Mouse (Mus musculus) heart, postnatal 0 days (tissue): ENCODE results near the gene Vwa5b2. TPM values are rescaled to one million over a fixed set of nuclear protein-coding genes. Genes with fewer than 3 reads are reported as not detected.

Experiments used
- ATAC-seq: fragments of 200-750 bp; cut with Nextera tagmentation; 2 replicates; pipeline ENCODE4 v1.8.0; 2017; ENCODE audit warnings: low read depth, moderate number of reproducible peaks, moderate library complexity; ENCODE audit not compliant: insufficient read depth
- DNase-seq: peaks from one replicate; pipeline ENCODE4 v3.0.0-alpha.2; 2016; ENCODE audit warnings: low spot score
- H3K27ac ChIP-seq: fragments of 300-500 bp; sonication (generic); 2 replicates; pipeline ENCODE4 v1.5.1; 2014; ENCODE audit warnings: low read depth, mild to moderate bottlenecking
- H3K27me3 ChIP-seq: fragments of 300-500 bp; sonication (generic); 2 replicates; pipeline ENCODE4 v1.6.1; 2014; ENCODE audit warnings: low read length, mixed read lengths; ENCODE audit not compliant: control insufficient read depth, insufficient read depth
- H3K36me3 ChIP-seq: fragments of 300-500 bp; sonication (generic); replicated peaks from 2 replicates; pipeline ENCODE4 v1.6.1; 2014; ENCODE audit warnings: low read length, mixed read lengths; ENCODE audit not compliant: control insufficient read depth, insufficient read depth
- H3K4me1 ChIP-seq: fragments of 300-500 bp; sonication (generic); 2 replicates; pipeline ENCODE4 v1.6.1; 2014; ENCODE audit warnings: antibody characterized with exemption; ENCODE audit not compliant: control insufficient read depth, insufficient read depth
- H3K4me2 ChIP-seq: fragments of 300-500 bp; sonication (generic); 2 replicates; pipeline ENCODE4 v1.6.1; 2014; ENCODE audit warnings: low read depth, mild to moderate bottlenecking, low read length, moderate library complexity
- H3K4me3 ChIP-seq: fragments of 300-500 bp; sonication (generic); 2 replicates; pipeline ENCODE4 v1.5.1; 2014; ENCODE audit warnings: low read depth, low read length
- H3K9ac ChIP-seq: fragments of 300-500 bp; sonication (generic); replicated peaks from 2 replicates; pipeline ENCODE4 v1.6.1; 2014; ENCODE audit warnings: low read depth, low read length, mixed read lengths
- H3K9me3 ChIP-seq: fragments of 300-500 bp; sonication (generic); replicated peaks from 2 replicates; pipeline ENCODE4 v1.6.1; 2016; ENCODE audit warnings: low read length; ENCODE audit not compliant: control insufficient read depth
- CTCF ChIP-seq: IDR thresholded peaks from 2 replicates; pipeline ENCODE4 v1.5.1; 2016; ENCODE audit warnings: antibody characterized with exemption, control low read depth, low read depth
- EP300 ChIP-seq: IDR thresholded peaks from 2 replicates; pipeline ENCODE4 v1.6.1; 2016; ENCODE audit warnings: antibody characterized with exemption, low read depth
- WGBS: fragments of 180-500 bp; shearing (Covaris S2); extraction: QIAGEN DNeasy Blood & Tissue Kit; methylation state at CpG from one replicate; pipeline ENCODE4 v1.1.7; 2014; 5-methylcytosine and 5-hydroxymethylcytosine counted together
- microRNA counts: library from miRNA; unstranded; fragments of <30 nt; microRNA quantifications from one replicate; lab custom pipeline; 2015
- microRNA-seq: library from miRNA; unstranded; fragments of <30 nt; microRNA quantifications from one replicate; pipeline ENCODE4, GENCODE M21; 2016
- polyA plus RNA-seq: library from polyadenylated mRNA; unstranded; fragments of >200 nt; fragmentation: Nextera tagmentation; extraction: Ambion mirVana; gene quantifications from 2 replicates; pipeline ENCODE4 v1.2.1, GENCODE M21; 2015
- total RNA-seq: library from RNA; depleted of rRNA; stranded (reverse); fragments of >200 nt; gene quantifications from 2 replicates; pipeline ENCODE4 v1.2.3, GENCODE M21; 2014; ENCODE audit warnings: low replicate concordance; rRNA removed

Gene Vwa5b2
- total and polyA plus RNA-seq, 2 experiments from 2014 or later: 0.46 TPM; not detected in 1

GRCm38 (mm10) chr16:20651076-20651946 lies 62.0 kb downstream of the Vwa5b2 start, which contains the start of gene Psmd2:
Gene Psmd2 (plus strand): TSS chr16:20651652.
- Histone ChIP-seq H3K36me3 (peaks cover 20% of the 10 kb centered on the region), H3K27me3 (no peaks in the 10 kb centered on the region), H3K9me3 (no peaks in the 10 kb centered on the region), H3K9ac (peak within 1 kb of the TSS; percentile 80), H3K27ac (peak within 1 kb of the TSS; percentile 67), H3K4me1 (peaks cover 15% of the 10 kb centered on the region), H3K4me2 (peak within 1 kb of the TSS; percentile 63), H3K4me3 (peak within 1 kb of the TSS; percentile 81)
- ATAC-seq (peak; percentile 97), DNase-seq (peak; percentile 90)
- 2% methylated on average over 45 of the region's 46 CpGs for WGBS
- peak; percentile 24; the same call in 1 of the 2 replicates for TF ChIP-seq CTCF
- no peak for TF ChIP-seq EP300

- peak overlapping the region; percentile 63 for H3K4me2 ChIP-seq
- 8% methylated on average over 12 of the region's 12 CpGs for WGBS
- no peak for DNase-seq
- no peak for ATAC-seq
- H3K36me3 ChIP-seq: peaks cover 26% of the 10 kb centered on the region
- peaks cover 15% of the 10 kb centered on the region for H3K4me1 ChIP-seq
- TF ChIP-seq CTCF (no peak), EP300 (no peak)
- 0 out of 2 replicates have a peak overlapping the region, but pooled peaks have one; percentile 33 for H3K27ac ChIP-seq
- H3K4me3 ChIP-seq: peak overlapping the region; percentile 81
- no peaks in the 10 kb centered on the region for H3K9me3 ChIP-seq
- peak overlapping the region; percentile 80 for H3K9ac ChIP-seq
- H3K27me3 ChIP-seq: no peaks in the 10 kb centered on the region
These were observed 62.7 kb downstream of the Vwa5b2 start for GRCm38 (mm10) chr16:20651947-20652310.

- Histone ChIP-seq H3K27me3 (no peaks in the 10 kb centered on the region), H3K4me3 (no peak overlapping the region), H3K36me3 (peaks cover 40% of the 10 kb centered on the region), H3K9me3 (no peaks in the 10 kb centered on the region), H3K4me1 (peaks cover 15% of the 10 kb centered on the region), H3K27ac (no peak overlapping the region), H3K9ac (no peak overlapping the region), H3K4me2 (no peak overlapping the region)
- WGBS: 50% methylated on average over 2 of the region's 2 CpGs
- no peak for ATAC-seq
- TF ChIP-seq CTCF: no peak
- no peak for TF ChIP-seq EP300
- DNase-seq: no peak
These were observed 64.0 kb downstream of the Vwa5b2 start for GRCm38 (mm10) chr16:20653315-20653714.

MicroRNAs within 50 kb of the gene (microRNA counts, 519-probe panel; counts per million panel counts)
- microRNA mmu-miR-1224 (lab: Ali Mortazavi, UCI): 398 counts per million, percentile 4 among the panel's probes with 10 or more counts

Small RNA genes within 50 kb of the gene (microRNA-seq; reads per million reads assigned to microRNA genes)
- gene Mir1224: not detected

Other genes with a start within 250 kb of the Vwa5b2 start
- gene Abcc5, start 163.1 kb upstream of the Vwa5b2 start, total RNA-seq: 60.7 and 64.3 TPM in 2 replicates
- gene Abcc5, start 163.1 kb upstream of the Vwa5b2 start, polyA plus RNA-seq: 26.0 and 29.9 TPM in 2 replicates
- 67.6 and 86.3 TPM in 2 replicates for gene Eif2b5, start 90.7 kb upstream of the Vwa5b2 start, total RNA-seq
- gene Eif2b5, start 90.7 kb upstream of the Vwa5b2 start, polyA plus RNA-seq: 60.0 and 60.2 TPM in 2 replicates
- gene Dvl3, start 72.5 kb upstream of the Vwa5b2 start, total RNA-seq: 30.1 and 36.9 TPM in 2 replicates
- 10.0 and 11.4 TPM in 2 replicates for gene Dvl3, start 72.5 kb upstream of the Vwa5b2 start, polyA plus RNA-seq
- gene Ap2m1, start 54.0 kb upstream of the Vwa5b2 start, total RNA-seq: 327 and 429 TPM in 2 replicates
- gene Ap2m1, start 54.0 kb upstream of the Vwa5b2 start, polyA plus RNA-seq: 363 and 375 TPM in 2 replicates
- 47.1 and 76.5 TPM in 2 replicates for gene Abcf3, start 40.9 kb upstream of the Vwa5b2 start, total RNA-seq
- 42.2 and 44.3 TPM in 2 replicates for gene Abcf3, start 40.9 kb upstream of the Vwa5b2 start, polyA plus RNA-seq
- 9.5 and 18.9 TPM in 2 replicates for gene Eef1akmt4, start 22.1 kb downstream of the Vwa5b2 start, total RNA-seq
- 11.2 and 12.6 TPM in 2 replicates for gene Eef1akmt4, start 22.1 kb downstream of the Vwa5b2 start, polyA plus RNA-seq
- gene Gm49333, start 22.1 kb downstream of the Vwa5b2 start, total RNA-seq: not detected in 2 replicates
- gene Gm49333, start 22.1 kb downstream of the Vwa5b2 start, polyA plus RNA-seq: not detected in 2 replicates
- gene Alg3, start 22.3 kb downstream of the Vwa5b2 start, total RNA-seq: 15.3 and 21.6 TPM in 2 replicates
- 20.2 and 20.7 TPM in 2 replicates for gene Alg3, start 22.3 kb downstream of the Vwa5b2 start, polyA plus RNA-seq
- gene Camk2n2, start 31.8 kb downstream of the Vwa5b2 start, total RNA-seq: 0.31 and 1.5 TPM in 2 replicates
- gene Camk2n2, start 31.8 kb downstream of the Vwa5b2 start, polyA plus RNA-seq: 0.34 and 0.49 TPM in 2 replicates
- 0.43 and 1.5 TPM in 2 replicates for gene Ece2, start 40.4 kb downstream of the Vwa5b2 start, total RNA-seq
- 0.21 and 0.26 TPM in 2 replicates for gene Ece2, start 40.4 kb downstream of the Vwa5b2 start, polyA plus RNA-seq
- gene Psmd2, start 62.2 kb downstream of the Vwa5b2 start, total RNA-seq: 156 and 158 TPM in 2 replicates
- gene Psmd2, start 62.2 kb downstream of the Vwa5b2 start, polyA plus RNA-seq: 198 and 206 TPM in 2 replicates
- gene Eif4g1, start 78.8 kb downstream of the Vwa5b2 start, total RNA-seq: 296 and 335 TPM in 2 replicates
- 69.5 and 74.6 TPM in 2 replicates for gene Eif4g1, start 78.8 kb downstream of the Vwa5b2 start, polyA plus RNA-seq
- 24.8 and 25.5 TPM in 2 replicates for gene Fam131a, start 103.8 kb downstream of the Vwa5b2 start, total RNA-seq
- gene Fam131a, start 103.8 kb downstream of the Vwa5b2 start, polyA plus RNA-seq: 8.7 and 8.8 TPM in 2 replicates
- 8.6 and 27.9 TPM in 2 replicates for gene Polr2h, start 128.2 kb downstream of the Vwa5b2 start, total RNA-seq
- gene Polr2h, start 128.2 kb downstream of the Vwa5b2 start, polyA plus RNA-seq: 33.7 and 35.7 TPM in 2 replicates
- 4.6 and 16.9 TPM in 2 replicates for gene Clcn2, start 128.3 kb downstream of the Vwa5b2 start, total RNA-seq
- 1.4 and 1.9 TPM in 2 replicates for gene Clcn2, start 128.3 kb downstream of the Vwa5b2 start, polyA plus RNA-seq
- 9.7 and 13.9 TPM in 2 replicates for gene Chrd, start 143.7 kb downstream of the Vwa5b2 start, total RNA-seq
- 0.43 and 0.49 TPM in 2 replicates for gene Chrd, start 143.7 kb downstream of the Vwa5b2 start, polyA plus RNA-seq
- 0.46 TPM in 1 of 2 replicates, not detected in the other for gene Thpo, start 145.0 kb downstream of the Vwa5b2 start, total RNA-seq
- 0.12 and 0.14 TPM in 2 replicates for gene Thpo, start 145.0 kb downstream of the Vwa5b2 start, polyA plus RNA-seq